Mouse (Mus musculus) E14TG2a.4 (cell line): ENCODE measurements around the gene Msmp.

Experiments used
- CTCF ChIP-seq: conservative IDR thresholded peaks from 2 replicates; pipeline ENCODE4 v1.5.1; 2014; ENCODE audit warnings: low read length
- NANOG ChIP-seq: IDR thresholded peaks from 2 replicates; pipeline ENCODE4 v1.6.1; 2014; ENCODE audit warnings: borderline replicate concordance, low read length, mixed read lengths

GRCm38 (mm10) chr4:43604099-43604498 is 19.8 kb upstream of the Msmp start:
- TF ChIP-seq CTCF (no peak), NANOG (no peak)
